Mouse (Mus musculus) R1 (cell line): ENCODE data around the gene Adora1.

Experiments
- DNase-seq: peaks from one replicate; pipeline ENCODE4 v3.0.0-alpha.2; 2018; ENCODE audit warnings: low read depth, low spot score

Adora1 gene

DNA sequence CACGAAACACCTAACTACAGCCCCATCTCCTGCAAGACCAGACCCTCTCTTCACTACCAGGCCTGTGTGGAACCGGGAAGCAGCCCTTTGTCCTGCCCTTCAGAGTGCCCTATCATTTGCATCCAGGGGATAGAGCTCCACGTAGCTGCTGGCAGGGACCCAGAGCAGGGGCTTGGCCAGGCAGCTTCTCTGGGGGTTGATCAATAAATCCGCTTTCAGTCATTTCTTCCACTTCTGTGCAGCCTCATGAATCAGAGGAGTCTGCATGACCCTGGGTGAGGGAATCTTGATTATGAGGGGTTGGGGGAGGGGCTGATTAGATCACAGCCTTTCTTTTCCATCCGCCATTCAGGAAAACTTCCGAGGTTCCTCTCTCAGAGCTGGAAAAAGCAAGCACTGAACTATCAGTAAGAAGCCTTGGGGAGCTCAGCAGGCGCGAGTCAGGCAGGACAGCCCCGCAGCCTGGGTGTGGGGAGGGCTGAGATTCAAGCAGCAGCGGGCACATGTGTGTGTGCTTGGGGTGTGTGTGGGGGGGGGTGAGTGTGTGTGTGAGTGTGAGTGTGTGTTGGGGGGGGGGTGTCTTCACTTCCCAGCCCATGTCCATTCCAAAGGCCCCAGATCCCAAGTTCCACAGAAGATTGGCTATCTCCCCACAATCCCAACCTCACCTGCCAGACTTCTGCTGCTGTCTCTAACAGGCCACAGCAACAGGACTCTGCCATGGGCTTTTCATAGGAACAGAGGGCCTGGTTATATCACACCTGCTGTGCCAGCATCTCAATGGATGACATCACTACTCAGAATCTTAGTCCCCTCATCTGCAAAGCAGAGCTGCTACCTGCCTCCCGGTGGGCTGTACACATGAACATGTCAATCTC lies 19.2 kb downstream of the Adora1 start:
- no peak for DNase-seq

DNA sequence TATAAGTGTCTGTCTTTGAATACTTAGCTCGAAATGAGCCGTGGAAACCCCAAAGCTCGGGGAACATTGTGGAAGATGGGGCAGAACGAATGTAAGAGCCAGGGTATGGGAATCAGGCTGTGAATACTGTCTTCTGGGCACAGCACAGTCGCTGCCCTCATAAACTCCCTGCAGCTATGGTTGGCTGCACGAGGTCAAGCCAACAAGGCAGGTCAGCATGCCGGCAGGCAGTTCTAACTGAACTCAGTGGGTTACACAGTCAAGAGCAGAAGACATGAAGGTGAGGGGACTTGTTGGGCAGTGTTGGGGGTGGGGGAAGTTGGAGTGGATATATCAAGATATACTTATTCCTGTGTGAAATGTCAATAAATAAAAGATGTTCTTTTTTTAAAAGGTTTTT lies 20.2 kb downstream of the Adora1 start:
- DNase-seq: no peak

DNA sequence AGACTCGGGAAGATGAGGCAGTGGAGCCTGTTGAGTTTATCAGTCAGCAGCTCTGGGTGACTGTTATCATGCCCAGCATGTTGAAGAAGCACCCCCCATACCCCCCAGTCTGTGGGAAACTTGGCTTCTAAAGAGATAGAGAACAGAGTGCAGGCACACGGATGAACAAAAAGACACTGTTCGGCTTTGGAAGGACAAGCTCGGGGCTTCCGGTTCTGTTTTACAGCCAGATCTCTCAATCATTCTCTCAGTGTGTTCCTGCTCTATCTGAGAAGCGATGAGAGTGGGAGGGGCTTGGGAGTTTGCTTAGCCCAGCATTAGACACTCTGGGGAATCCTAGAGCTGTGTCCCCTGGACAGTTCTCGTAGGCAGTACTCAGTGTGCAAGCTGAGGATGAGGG lies 21.8 kb downstream of the Adora1 start:
- no peak for DNase-seq

DNA sequence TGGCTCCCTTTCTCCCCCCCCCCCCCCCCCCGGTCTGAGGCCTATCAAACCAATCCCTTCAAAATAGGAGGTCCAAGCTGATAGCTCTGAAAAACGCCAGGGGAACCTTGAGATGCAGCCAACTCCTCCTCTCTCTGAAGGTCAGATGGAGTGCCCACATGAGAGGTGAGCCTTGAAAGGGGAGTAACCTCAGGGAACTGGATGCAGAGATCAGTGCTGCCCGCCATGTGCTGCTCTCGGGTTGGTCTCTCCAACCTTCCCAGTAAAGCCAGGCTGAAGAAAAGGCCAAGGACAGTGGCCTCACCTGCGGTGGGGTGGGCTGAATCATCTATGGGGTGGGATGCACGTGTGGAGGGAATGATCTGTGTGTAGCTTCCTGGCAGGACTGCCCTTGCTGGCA lies 22.9 kb downstream of the Adora1 start:
- DNase-seq: no peak

DNA sequence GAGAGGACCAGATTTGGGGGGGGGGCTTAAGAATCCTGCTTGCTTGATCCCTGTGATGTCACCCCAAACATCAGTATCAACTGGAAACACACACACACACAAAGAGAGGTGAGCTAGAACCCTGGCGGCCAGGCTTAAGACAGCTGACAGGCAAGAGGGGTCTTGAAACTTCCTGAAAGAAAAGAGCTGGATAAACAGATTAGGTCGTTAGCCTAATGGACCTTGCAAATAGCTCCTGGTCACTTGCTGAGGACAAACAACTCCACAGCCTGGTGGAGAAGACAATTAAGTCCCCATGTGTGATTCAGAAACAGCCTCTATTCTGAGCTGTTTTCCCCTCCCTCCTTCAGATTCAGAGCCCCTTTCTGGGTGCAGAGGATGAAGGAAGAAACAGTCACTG lies 23.6 kb downstream of the Adora1 start:
- no peak for DNase-seq

DNA sequence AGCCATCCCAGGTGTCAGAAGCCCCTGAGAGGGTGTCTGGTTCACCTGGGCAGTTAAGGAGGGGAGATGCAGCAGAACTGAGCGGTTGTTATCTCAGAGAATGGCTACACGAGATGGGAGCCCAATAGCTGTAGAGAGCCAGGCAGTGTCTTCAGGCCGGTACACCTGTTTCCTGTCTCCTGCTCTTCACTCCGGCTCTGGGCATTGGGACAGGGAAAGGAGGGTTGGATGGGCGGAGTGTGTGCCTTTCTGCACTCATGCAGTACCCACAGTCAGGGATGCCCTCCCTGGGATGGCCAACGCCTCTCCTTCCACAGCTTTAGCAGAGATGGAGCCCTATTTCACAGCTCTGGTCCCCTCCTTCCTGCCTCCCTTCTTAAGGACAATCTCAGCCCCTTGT lies 24.2 kb downstream of the Adora1 start:
- DNase-seq: no peak

DNA sequence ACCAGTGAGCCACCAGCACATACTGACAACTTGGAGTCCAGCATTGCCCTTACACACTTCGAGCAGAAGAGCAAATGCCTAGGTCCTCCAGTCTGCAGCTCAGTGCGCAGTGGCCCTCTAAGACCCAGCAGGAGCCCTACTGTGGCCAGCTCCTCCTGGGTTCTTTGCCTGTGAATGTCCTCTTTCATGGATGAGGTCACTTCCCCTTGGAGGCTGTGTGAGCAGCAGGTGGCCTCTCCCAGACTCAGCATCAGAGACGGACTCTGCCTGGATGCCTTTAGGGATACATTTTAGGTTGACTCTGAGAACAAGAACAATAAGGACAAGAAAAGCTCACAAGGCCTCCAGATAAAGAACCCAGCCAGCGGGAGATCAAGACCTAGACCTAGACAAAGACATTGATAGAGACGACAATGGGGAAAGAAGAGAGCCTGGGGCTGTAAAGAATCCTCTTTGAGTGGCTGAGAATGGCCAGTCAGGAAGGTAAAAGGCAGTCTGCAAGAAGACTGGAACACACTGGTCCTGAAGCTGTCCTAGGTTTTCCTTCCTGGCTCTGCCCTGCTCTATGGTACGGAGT lies 25.0 kb downstream of the Adora1 start:
- DNase-seq: peak; percentile 74

DNA sequence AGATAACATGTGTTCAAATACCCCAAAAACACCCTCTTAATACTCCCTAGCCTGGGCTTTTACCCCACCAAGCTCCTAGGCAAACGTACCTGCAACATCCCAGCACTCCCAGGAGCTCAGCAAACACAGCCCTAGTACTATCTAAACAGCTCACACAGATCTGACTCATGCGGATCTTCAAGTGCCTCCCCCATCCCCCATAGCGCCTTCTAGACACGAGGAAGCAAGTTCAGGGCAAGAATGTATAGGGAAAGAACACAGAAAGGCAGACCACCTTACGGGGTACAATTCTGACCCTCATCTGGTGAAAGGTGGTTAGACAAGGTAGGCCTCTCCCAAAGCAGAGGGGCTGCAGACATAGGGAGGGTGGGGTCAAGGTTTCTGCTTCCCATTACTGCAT lies 29.1 kb downstream of the Adora1 start:
- no peak for DNase-seq

DNA sequence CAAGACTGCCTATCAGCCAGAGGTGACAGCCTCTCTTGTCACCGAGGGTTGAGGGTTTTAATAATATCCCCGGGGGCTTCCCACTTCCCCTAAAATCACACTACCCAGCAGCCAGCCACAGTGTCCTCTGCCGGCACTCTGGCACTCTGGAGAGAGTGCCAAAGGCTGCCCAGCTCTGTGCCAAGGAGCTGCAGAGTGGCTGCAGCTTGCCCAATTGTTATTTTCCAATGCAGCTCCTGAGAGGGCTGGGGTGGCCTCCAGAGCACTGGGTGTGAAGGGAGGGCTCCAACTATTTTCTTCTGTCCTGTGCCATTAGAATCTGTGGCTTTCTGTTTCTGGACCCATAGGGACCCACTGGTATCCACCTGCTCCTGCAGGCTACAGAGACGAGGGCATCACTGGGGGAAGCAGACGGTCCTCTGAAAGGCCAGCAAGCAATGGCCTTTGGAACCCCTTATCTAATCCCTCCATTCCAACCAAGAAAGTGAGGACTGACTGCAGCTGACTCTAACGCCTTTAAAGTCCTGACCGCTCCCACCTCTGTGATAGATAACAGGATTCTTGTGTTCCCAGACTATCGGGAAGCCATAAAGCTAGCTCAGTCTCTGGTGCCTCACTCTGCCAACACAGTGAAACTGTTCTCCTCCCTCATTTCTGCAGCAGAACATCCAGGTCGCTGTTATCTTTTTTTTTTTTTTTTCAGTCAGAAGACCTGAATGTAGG lies 29.8 kb downstream of the Adora1 start:
- DNase-seq: no peak

DNA sequence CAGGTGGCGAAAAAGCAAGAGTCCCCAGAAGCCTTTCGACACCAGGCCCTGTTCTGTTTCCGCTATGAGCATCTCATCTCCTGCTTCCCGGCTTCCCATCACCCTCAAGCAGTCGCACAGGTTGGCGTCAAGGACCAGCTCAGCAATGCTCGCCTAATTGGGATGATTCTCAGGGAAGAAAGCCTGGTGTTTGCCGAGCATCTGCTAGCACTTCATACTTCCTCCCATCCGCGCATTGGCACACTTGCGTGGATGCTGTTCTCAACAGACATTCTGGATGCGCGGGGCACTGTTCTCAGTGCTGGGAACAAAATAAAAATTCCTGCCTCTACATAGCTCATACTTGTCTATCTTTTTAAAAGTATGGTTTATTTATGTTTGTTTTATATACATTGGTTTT lies 31.0 kb downstream of the Adora1 start:
- DNase-seq: no peak

DNA sequence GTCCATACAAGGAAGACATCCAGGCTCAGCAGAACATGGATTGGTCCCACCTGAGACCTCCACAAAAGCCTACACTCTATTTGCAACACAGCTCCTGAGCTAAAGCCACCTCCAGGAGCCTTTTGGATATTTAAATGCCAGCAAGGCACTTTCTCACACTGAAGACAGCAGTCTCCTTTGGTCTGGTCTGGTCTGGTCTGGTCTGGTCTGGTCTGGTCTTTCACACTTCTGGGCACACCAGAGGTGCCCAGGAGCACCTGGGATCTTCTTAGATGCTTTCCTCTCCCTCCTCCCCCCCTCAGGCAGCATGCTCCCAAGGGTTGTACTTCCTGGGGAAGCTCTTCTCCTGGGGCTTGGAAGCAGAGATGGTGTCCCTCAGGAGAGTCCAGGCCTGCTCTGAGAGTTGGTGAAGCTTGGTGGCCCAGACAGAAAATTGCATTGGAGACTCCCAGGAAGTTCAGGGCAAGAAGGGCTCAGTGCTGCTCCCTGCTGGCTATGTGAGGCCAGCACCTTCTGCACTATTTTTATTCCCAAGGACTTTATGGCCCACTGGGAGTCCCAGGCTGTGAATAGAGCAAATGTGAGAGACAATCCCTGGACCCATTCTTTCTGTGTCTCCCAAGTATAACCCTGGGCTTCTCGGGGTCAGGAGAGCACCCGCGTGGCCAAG lies 33.3 kb downstream of the Adora1 start:
- DNase-seq: peak; percentile 70

DNA sequence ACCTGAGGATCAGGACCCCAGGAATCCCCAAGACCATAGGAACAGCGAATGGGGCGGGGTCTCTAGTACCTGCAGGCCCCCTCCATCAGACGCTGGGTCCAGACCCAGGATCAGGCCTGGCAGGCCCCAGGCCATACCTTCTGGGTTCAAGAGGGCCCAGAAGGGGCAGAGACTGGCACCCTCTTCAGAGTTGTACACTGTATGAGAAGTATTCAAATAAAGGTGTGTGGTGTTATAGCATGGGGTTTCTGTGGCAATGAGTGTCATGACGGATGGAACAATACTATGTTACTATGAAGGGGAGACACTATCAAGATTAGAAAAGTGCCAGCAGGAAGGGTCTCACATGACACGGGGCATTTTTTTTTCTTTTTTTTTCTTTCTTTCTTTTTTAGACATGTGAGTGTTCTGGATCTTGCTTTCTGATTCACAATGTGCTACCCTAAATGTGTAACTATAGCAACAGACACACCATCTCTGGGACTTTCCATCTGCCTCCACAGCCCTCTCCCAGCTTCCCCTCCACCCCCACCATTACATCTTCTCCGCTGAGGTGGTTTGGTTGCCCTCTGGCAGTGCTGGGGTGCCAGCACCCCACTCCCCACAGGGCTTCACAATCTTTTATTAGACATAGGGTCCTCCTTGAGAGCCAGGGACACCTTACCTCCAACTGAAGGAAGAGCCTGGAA lies 34.1 kb downstream of the Adora1 start:
- no peak for DNase-seq

DNA sequence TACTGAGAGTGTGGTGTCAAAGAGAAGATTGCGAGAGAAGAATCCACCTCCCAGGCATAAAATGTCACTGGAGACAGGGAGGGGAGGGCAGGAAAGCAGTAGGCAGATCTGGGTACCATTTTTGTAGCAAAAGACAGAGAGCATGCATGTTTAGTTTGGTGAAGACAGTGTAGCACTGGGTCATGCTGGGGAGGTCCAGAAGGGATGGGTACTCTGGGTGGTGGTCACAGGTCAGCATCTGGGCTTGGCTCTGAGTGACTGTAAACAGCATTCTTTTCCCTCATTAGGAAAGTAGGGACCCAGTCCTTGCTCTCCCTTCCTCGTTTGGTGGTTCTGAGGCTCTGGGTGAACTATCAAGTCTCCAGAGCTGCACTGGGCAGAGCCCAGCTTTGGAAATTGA lies 34.8 kb downstream of the Adora1 start:
- DNase-seq: no peak

DNA sequence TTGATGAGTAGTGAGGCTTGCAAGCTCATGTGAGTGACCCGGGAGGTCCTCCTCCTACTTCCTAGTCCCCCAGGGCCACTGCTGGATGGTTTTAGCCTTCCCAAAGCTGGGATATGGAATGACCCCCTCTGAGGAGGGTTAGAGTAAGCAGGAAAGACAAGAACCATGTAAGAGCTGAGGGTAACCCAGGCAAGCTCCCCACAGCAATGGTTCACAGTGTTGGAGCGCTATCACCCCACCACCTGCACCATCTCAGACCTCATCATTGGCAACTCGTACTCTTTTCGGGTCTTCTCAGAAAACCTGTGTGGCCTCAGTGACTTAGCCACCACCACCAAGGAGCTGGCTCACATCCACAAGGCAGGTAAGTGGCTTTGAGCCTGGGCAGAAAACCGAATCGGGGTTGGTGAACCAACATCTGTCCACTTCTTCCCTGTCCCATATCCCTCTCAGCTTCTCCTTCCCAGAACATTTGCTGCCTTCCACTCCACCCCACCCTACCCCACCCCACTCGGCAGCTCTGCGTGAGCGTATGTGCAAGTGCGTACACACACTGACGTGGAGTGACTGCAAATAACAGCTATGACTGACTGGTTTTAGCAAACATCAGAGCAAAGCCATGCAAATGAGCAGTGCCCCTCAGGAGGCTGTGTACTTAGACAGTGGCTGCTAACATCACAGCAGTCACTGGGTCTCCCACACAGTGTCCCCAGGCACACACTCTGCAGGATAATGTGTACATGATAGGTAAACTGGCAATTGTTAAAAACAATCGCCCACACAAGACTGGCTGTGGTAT lies 36.8 kb downstream of the Adora1 start:
- DNase-seq: no peak

DNA sequence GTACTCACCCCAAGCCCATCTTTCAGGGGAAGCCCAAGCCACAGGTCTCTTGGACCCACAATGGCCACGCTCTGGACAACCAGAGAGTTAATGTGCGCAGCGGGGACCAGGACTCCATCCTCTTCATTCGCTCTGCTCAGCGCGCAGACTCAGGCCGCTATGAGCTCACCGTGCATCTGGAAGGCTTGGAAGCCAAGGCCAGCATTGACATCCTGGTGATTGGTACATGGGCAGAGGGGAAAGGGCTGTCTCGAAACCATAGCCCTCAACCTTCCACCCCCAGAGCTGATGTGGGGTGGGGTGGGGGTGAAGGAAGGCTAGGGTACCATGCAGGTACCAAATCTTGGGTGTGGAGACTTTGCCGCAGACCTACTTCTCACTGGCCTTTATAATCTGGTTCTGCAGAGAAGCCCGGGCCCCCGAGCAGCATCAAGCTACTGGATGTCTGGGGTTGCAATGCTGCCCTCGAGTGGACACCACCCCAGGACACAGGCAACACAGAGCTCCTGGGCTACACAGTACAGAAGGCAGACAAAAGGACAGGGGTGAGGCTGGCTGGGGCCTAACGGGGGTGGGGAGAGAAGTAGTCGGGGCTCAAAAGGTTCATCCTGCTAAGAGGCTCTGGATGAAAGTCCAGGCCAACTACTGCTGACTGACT lies 37.8 kb downstream of the Adora1 start:
- DNase-seq: no peak

DNA sequence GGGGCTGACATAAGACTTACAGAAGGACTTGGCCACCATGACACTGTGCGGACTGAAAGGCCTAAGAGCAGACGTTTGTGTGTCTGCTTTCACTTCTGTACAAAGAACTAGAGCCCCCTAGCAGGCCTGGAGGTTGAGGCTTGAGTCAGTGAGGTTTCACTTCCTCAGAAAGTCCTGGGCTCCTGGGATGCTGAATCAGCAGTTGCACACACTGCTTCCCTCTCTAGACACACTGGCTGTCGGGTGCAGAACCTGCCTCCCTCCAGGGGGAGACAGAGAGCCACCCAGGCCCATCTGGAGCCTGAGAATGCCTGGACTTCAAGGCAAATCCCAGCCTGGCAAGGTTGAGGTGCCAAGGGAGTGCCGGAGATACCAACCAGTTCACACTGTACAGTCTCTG lies 38.8 kb downstream of the Adora1 start:
- DNase-seq: peak; percentile 68

DNA sequence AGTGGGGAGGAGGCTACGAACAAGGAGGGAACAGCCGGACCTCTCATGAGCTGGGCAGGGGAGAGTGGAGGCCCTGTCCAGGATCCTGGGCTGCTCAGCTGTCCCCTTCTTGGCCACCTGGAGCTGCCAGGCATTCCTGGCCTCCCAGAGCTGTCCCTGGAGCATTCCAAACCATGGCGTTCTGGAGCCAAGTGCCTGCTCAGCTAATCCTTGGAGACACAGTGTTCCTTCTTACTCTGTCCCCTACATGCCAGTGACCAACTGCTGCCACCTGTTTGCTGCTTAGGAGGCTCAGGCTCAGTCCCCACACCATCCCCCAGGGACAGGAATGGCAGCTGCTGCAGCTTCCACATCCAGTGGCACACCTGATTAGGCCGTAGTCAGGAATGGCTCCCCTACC lies 39.3 kb downstream of the Adora1 start:
- no peak for DNase-seq

DNA sequence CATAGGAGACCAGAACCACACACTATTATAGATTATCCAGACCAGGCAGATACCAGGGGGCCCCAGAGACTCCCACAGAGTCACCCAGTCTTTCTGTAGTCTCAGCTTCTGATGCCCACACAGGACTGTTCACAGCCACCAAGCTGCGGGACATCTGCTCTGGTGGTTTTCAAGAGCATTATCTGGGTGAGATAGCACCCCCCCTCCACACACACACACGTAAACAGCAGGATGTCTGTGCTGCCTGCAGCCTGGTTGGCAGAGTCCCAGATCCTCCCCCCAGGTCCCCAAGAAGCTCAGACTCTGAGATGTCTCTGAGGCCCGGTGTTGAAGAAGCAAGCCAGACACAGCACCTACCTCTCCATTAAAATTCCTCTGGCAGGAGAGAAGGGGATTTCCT lies 39.7 kb downstream of the Adora1 start:
- no peak for DNase-seq

DNA sequence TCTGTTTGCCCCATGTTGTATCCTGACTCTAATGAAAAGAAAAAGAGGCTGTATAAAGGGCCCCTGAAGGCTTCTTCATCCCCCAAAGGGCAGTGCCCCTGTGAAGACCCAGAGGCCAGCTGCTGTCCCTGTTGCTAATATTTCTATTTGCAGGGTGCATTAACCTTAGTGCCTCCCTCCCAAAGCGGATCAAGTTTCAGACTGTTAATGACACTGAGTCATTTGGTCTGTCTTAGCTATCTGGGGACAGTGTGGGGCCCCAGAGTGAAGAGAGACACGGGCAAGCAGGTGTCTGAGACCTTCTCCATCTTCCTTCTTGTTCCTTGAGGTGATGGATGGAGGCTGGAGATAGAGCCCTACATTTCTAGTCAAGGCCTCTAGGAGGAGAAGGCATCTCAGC lies 40.1 kb downstream of the Adora1 start:
- no peak for DNase-seq

DNA sequence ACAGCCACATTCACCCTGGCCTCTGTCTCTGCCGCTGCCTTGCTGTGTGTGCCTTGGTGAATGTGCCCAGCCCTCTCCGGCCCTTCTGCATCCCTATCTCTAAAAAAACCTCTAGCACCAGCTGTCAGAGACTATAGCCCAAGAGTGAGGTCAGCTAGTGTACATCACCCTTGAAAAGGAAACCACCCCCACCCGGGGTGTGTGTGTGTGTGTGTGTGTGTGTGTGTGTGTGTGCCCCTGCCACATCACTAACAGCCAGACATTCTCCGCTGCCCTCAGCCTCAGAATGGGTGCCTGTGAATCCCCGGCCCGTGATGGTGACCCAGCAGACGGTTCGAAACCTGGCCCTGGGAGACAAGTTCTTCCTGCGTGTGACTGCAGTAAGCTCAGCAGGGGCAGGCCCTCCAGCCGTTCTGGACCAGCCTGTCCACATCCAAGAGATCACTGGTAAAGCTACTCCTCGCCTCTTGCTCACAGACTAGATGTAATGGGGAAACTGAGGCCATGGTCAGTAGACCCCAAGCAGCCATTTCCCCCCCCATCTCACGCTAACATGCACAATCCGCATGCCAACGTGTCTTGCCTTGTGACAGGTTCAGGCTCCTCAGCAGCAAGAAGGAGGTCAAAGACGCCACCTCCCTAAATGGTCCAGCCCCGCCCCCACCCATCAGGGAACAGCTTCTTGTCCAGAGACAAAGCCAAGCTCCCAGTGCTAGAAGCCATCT lies 40.8 kb downstream of the Adora1 start:
- DNase-seq: no peak
